ENCODE assay signal across 9 mouse cellular contexts in genomic region chr4:129130755-129131303, GRCm38 (mm10). TPM values are rescaled to one million over a fixed set of nuclear protein-coding genes. Genes with fewer than 3 reads are reported as not detected.
DNase-seq lines count a peak whose midpoint lies in the region; ATAC-seq and TF ChIP-seq lines count a peak whose summit lies in the region.
"Had no signal": no experiment of that assay in that cellular context is flagged by ENCODE, and none has a peak within 500 bp of the region (broad histone marks: within the 10 kb centered on the region; RNA-seq: fewer than 3 reads in every experiment).

No protein-coding gene starts in this region.

- no peak for TF ChIP-seq CTCF in E14TG2a.4 (conservative IDR thresholded peaks at IDR 0.05; ENCODE audit: low read length)
- no peak for TF ChIP-seq CTCF in bone marrow macrophage, adult 2 months (IDR thresholded peaks at IDR 0.05; ENCODE audit: low read depth, low read length)
- TF ChIP-seq CTCF in small intestine, adult 2 months (IDR thresholded peaks at IDR 0.05; ENCODE audit: extremely low read depth, insufficient read length, insufficient replicate concordance, low read depth, low read length): no peak

- H3K27me3 ChIP-seq in E14TG2a.4 (ENCODE audit: insufficient read depth, low read length): peaks cover 17% of the 10 kb centered on the region
- 0 out of 2 replicates have a peak, but pooled peaks cover 4% of the 10 kb centered on the region for H3K27me3 ChIP-seq in hindbrain, embryonic 15.5 days
- peaks cover 93% of the 10 kb centered on the region for H3K27me3 ChIP-seq in liver, embryonic 12.5 days (replicated peaks)
- peaks cover 5% of the 10 kb centered on the region for H3K27me3 ChIP-seq in small intestine, adult 2 months (ENCODE audit: control insufficient read depth, insufficient read depth, low read length)

- peaks cover 57% of the 10 kb centered on the region for H3K4me1 ChIP-seq in E14TG2a.4 (replicated peaks; ENCODE audit: low read depth, low read length)
- no peaks in the 10 kb centered on the region for H3K4me1 ChIP-seq in bone marrow macrophage, adult 2 months (ENCODE audit: control insufficient read depth, insufficient read depth, low read length)
- H3K4me1 ChIP-seq in hindbrain, embryonic 15.5 days (replicated peaks): peaks cover 37% of the 10 kb centered on the region
- H3K4me1 ChIP-seq in liver, embryonic 12.5 days: peaks cover 28% of the 10 kb centered on the region
- peaks cover 6% of the 10 kb centered on the region; the same call in 1 of the 2 replicates for H3K4me1 ChIP-seq in small intestine, adult 2 months (ENCODE audit: control insufficient read depth, insufficient read depth, insufficient read length, low read length)

- peak overlapping the region; percentile 68 for H3K4me3 ChIP-seq in E14TG2a.4 (replicated peaks; ENCODE audit: low read length)
- peak overlapping the region; percentile 17; the same call in 1 of the 2 replicates for H3K4me3 ChIP-seq in bone marrow macrophage, adult 2 months (ENCODE audit: insufficient read depth, low read length)
- peak overlapping the region; percentile 11; the same call in 1 of the 2 replicates for H3K4me3 ChIP-seq in hindbrain, embryonic 15.5 days
- H3K4me3 ChIP-seq in liver, embryonic 12.5 days: peak overlapping the region; percentile 21
- peak overlapping the region; percentile 34 for H3K4me3 ChIP-seq in small intestine, adult 2 months (ENCODE audit: low read depth, low read length)

- peak overlapping the region; percentile 44 for H3K4me2 ChIP-seq in hindbrain, embryonic 15.5 days
- peak overlapping the region; percentile 52 for H3K4me2 ChIP-seq in liver, embryonic 12.5 days

- no peak overlapping the region for H3K9ac ChIP-seq in hindbrain, embryonic 15.5 days
- H3K9ac ChIP-seq in liver, embryonic 12.5 days: no peak overlapping the region

- no peaks in the 10 kb centered on the region for H3K9me3 ChIP-seq in E14TG2a.4 (ENCODE audit: low read length)
- no peaks in the 10 kb centered on the region for H3K9me3 ChIP-seq in hindbrain, embryonic 15.5 days
- H3K9me3 ChIP-seq in liver, embryonic 12.5 days (replicated peaks): no peaks in the 10 kb centered on the region

- 8% methylated on average over 16 of the region's 17 CpGs for WGBS in hindbrain, embryonic 15.5 days
- 5% methylated on average over 17 of the region's 17 CpGs for WGBS in liver, embryonic 12.5 days (ENCODE audit: insufficient replicate concordance)
- 9% methylated on average over 17 of the region's 17 CpGs for WGBS in small intestine, adult 2 months

- peak; percentile 72 for ATAC-seq in hindbrain, embryonic 15.5 days (ENCODE audit: low FRiP score, low read depth)
- 0 out of 2 replicates have a peak, but pooled peaks have one; percentile 25 for ATAC-seq in liver, embryonic 12.5 days

- DNase-seq in Muller cell, postnatal 12 days (ENCODE audit: inconsistent ontology term): no peak
- DNase-seq in layer of hippocampus, adult 11-12 months (ENCODE audit: low spot score): no peak
- no peak for DNase-seq in layer of hippocampus, postnatal 14 days (ENCODE audit: low spot score in 2 of 2)

- no peak for TF ChIP-seq POLR2A in bone marrow macrophage, adult 2 months (IDR thresholded peaks at IDR 0.05; ENCODE audit: borderline replicate concordance, low read depth, low read length)
- no peak for TF ChIP-seq POLR2A in small intestine, adult 2 months (IDR thresholded peaks at IDR 0.05; ENCODE audit: low read depth, low read length)

- no peak overlapping the region for H3K27ac ChIP-seq in bone marrow macrophage, adult 2 months (ENCODE audit: insufficient read depth, low read depth, low read length)
- 0 out of 2 replicates have a peak overlapping the region, but pooled peaks have one; percentile 50 for H3K27ac ChIP-seq in hindbrain, embryonic 15.5 days (replicated peaks)
- H3K27ac ChIP-seq in liver, embryonic 12.5 days: no peak overlapping the region
- H3K27ac ChIP-seq in small intestine, adult 2 months (ENCODE audit: insufficient read depth, low read depth, low read length): no peak overlapping the region

- no peaks in the 10 kb centered on the region for H3K36me3 ChIP-seq in E14TG2a.4 (ENCODE audit: insufficient read depth, low read length)
- H3K36me3 ChIP-seq in hindbrain, embryonic 15.5 days: no peaks in the 10 kb centered on the region
- H3K36me3 ChIP-seq in liver, embryonic 12.5 days: no peaks in the 10 kb centered on the region
- no peaks in the 10 kb centered on the region for H3K36me3 ChIP-seq in small intestine, adult 2 months (ENCODE audit: control insufficient read depth, insufficient read depth, low read length)

RNA-seq across cellular contexts. Expression of gene Fndc5, which starts 6.0 kb away (rescaled TPM):
- not detected in 2 replicates for polyA plus RNA-seq in bone marrow macrophage, adult 2 months (2012; ENCODE audit: insufficient read depth, insufficient read length, missing spikeins)
- polyA plus RNA-seq in hindbrain, embryonic 15.5 days (2015; fragmentation: Nextera tagmentation; extraction: Ambion mirVana): 12.5 and 15.0 TPM in 2 replicates
- polyA plus RNA-seq in liver, embryonic 12.5 days (2016; fragmentation: Nextera tagmentation; extraction: Ambion mirVana): 1.3 and 1.8 TPM in 2 replicates
- 0.36 and 0.87 TPM in 2 replicates for polyA plus RNA-seq in small intestine, adult 2 months (2012; rRNA removed)
- 10 to 100 TPM; 70.9 to 75.6 TPM for total RNA-seq in layer of hippocampus, postnatal 14 days (2021)

RNA-seq across cellular contexts. Expression of gene Hpca, which starts 9.0 kb away (rescaled TPM):
- polyA plus RNA-seq in bone marrow macrophage, adult 2 months (2012; ENCODE audit: insufficient read depth, insufficient read length, missing spikeins): not detected in 2 replicates
- 110 and 133 TPM in 2 replicates for polyA plus RNA-seq in hindbrain, embryonic 15.5 days (2015; fragmentation: Nextera tagmentation; extraction: Ambion mirVana)
- 1.9 and 2.3 TPM in 2 replicates for polyA plus RNA-seq in liver, embryonic 12.5 days (2016; fragmentation: Nextera tagmentation; extraction: Ambion mirVana)
- polyA plus RNA-seq in small intestine, adult 2 months (2012; rRNA removed): 0.56 and 0.72 TPM in 2 replicates
- 1,000 to 10,000 TPM; 1,833 to 1,912 TPM for total RNA-seq in layer of hippocampus, postnatal 14 days (2021)

RNA-seq across cellular contexts. Expression of gene Tmem54, which starts 25.5 kb away (rescaled TPM):
- polyA plus RNA-seq in bone marrow macrophage, adult 2 months (2012; ENCODE audit: insufficient read depth, insufficient read length, missing spikeins): not detected in 2 replicates
- polyA plus RNA-seq in hindbrain, embryonic 15.5 days (2015; fragmentation: Nextera tagmentation; extraction: Ambion mirVana): 0.14 TPM in 1 of 2 replicates, not detected in the other
- 1.9 and 2.0 TPM in 2 replicates for polyA plus RNA-seq in liver, embryonic 12.5 days (2016; fragmentation: Nextera tagmentation; extraction: Ambion mirVana)
- polyA plus RNA-seq in small intestine, adult 2 months (2012; rRNA removed): 473 and 851 TPM in 2 replicates
- not detected for total RNA-seq in layer of hippocampus, postnatal 14 days (2021)
- total RNA-seq: liver, adult 2 months had no signal

RNA-seq across cellular contexts. Expression of gene S100pbp, which starts 58.7 kb away (rescaled TPM):
- polyA plus RNA-seq in bone marrow macrophage, adult 2 months (2012; ENCODE audit: insufficient read depth, insufficient read length, missing spikeins): 25.9 and 26.8 TPM in 2 replicates
- polyA plus RNA-seq in hindbrain, embryonic 15.5 days (2015; fragmentation: Nextera tagmentation; extraction: Ambion mirVana): 19.6 and 20.5 TPM in 2 replicates
- polyA plus RNA-seq in liver, embryonic 12.5 days (2016; fragmentation: Nextera tagmentation; extraction: Ambion mirVana): 10.9 and 12.1 TPM in 2 replicates
- 2.3 and 6.4 TPM in 2 replicates for polyA plus RNA-seq in small intestine, adult 2 months (2012; rRNA removed)
- 10 to 100 TPM; 32.3 to 37.9 TPM for total RNA-seq in layer of hippocampus, postnatal 14 days (2021)

RNA-seq across cellular contexts. Expression of gene Yars, which starts 58.7 kb away (rescaled TPM):
- polyA plus RNA-seq in bone marrow macrophage, adult 2 months (2012; ENCODE audit: insufficient read depth, insufficient read length, missing spikeins): 18.0 and 21.7 TPM in 2 replicates
- 102 and 111 TPM in 2 replicates for polyA plus RNA-seq in hindbrain, embryonic 15.5 days (2015; fragmentation: Nextera tagmentation; extraction: Ambion mirVana)
- polyA plus RNA-seq in liver, embryonic 12.5 days (2016; fragmentation: Nextera tagmentation; extraction: Ambion mirVana): 92.4 and 92.9 TPM in 2 replicates
- polyA plus RNA-seq in small intestine, adult 2 months (2012; rRNA removed): 5.5 and 7.8 TPM in 2 replicates
- total RNA-seq in layer of hippocampus, postnatal 14 days (2021): 100 to 1,000 TPM in 1 of 2 experiments, 10 to 100 TPM in 1; 96.1 to 101 TPM

Comparison
In these comparisons a context has a peak if more than half of its experiments do, and no peak if none do; other contexts are left out.
1. H3K4me3 ChIP-seq: peak in every context shown above with its lines; median percentile 68 in E14TG2a.4; 34 in small intestine, adult 2 months; 21 in liver, embryonic 12.5 days; 17 in bone marrow macrophage, adult 2 months; 11 in hindbrain, embryonic 15.5 days.
2. RNA of gene Hpca, which starts 9.0 kb away (polyA plus RNA-seq): 110 to 133 TPM in hindbrain, embryonic 15.5 days; 1.9 to 2.3 TPM in liver, embryonic 12.5 days, 0.56 to 0.72 TPM in small intestine, adult 2 months and not detected in bone marrow macrophage, adult 2 months; every median in the first group is over 10 times any median in the second.
3. RNA of gene Tmem54, which starts 25.5 kb away (polyA plus RNA-seq): 473 to 851 TPM in small intestine, adult 2 months; 1.9 to 2.0 TPM in liver, embryonic 12.5 days, 0.14 TPM in hindbrain, embryonic 15.5 days and not detected in bone marrow macrophage, adult 2 months; every median in the first group is over 100 times any median in the second.